Mouse (Mus musculus) heart, embryonic 16.5 days (tissue): ENCODE data around the gene Ccdc34. TPM values are rescaled to one million over a fixed set of nuclear protein-coding genes. Genes with fewer than 3 reads are reported as not detected.

Experiments used
- ATAC-seq: fragments of 200-750 bp; cut with Nextera tagmentation; replicated peaks from 2 replicates; pipeline ENCODE4 v1.8.0; 2017; ENCODE audit warnings: moderate number of reproducible peaks; ENCODE audit not compliant: insufficient read depth, low FRiP score; ENCODE audit errors: extremely low read depth
- H3K27ac ChIP-seq: fragments of 300-500 bp; sonication (generic); 2 replicates; pipeline ENCODE4 v1.5.1; 2014; ENCODE audit warnings: mild to moderate bottlenecking, low read length, control low read depth, moderate library complexity
- H3K27me3 ChIP-seq: fragments of 300-500 bp; sonication (generic); 2 replicates; pipeline ENCODE4 v1.6.1; 2014; ENCODE audit warnings: low read length, mixed read lengths; ENCODE audit not compliant: control insufficient read depth, insufficient read depth
- H3K36me3 ChIP-seq: fragments of 300-500 bp; sonication (generic); 2 replicates; pipeline ENCODE4 v1.6.1; 2014; ENCODE audit not compliant: control insufficient read depth, insufficient read depth
- H3K4me1 ChIP-seq: fragments of 300-500 bp; sonication (generic); 2 replicates; pipeline ENCODE4 v1.6.1; 2014; ENCODE audit warnings: low read length, mixed read lengths; ENCODE audit not compliant: control insufficient read depth, insufficient read depth
- H3K4me2 ChIP-seq: fragments of 300-500 bp; sonication (generic); 2 replicates; pipeline ENCODE4 v1.6.1; 2014; ENCODE audit warnings: low read depth, mild to moderate bottlenecking, control low read depth, low read length
- H3K4me3 ChIP-seq: fragments of 300-500 bp; sonication (generic); 2 replicates; pipeline ENCODE4 v1.5.1; 2014; ENCODE audit warnings: mild to moderate bottlenecking, control low read depth, low read length
- H3K9ac ChIP-seq: fragments of 300-500 bp; sonication (generic); 2 replicates; pipeline ENCODE4 v1.6.1; 2014; ENCODE audit warnings: low read length, control low read depth
- H3K9me3 ChIP-seq: fragments of 300-500 bp; sonication (generic); replicated peaks from 2 replicates; pipeline ENCODE4 v1.6.1; 2016; ENCODE audit warnings: low read length; ENCODE audit not compliant: control insufficient read depth
- WGBS: fragments of 180-500 bp; shearing (Covaris S2); extraction: QIAGEN DNeasy Blood & Tissue Kit; methylation state at CpG from one replicate; pipeline ENCODE4 v1.1.7; 2014; 5-methylcytosine and 5-hydroxymethylcytosine counted together
- polyA plus RNA-seq: library from polyadenylated mRNA; unstranded; fragments of >200 nt; fragmentation: Nextera tagmentation; extraction: Ambion mirVana; gene quantifications from 2 replicates; pipeline ENCODE4 v1.2.1, GENCODE M21; 2015

Gene Ccdc34
- polyA plus RNA-seq, 1 experiment from 2014 or later: 26.4 TPM

- 43% methylated on average over 5 of the region's 5 CpGs for WGBS
- H3K27ac ChIP-seq: peak overlapping the region; percentile 33; the same call in 1 of the 2 replicates
Measured at GRCm38 (mm10) chr2:110042861-110043760, 25.5 kb downstream of the Ccdc34 start.

GRCm38 (mm10) chr2:110058424-110058823, 40.8 kb downstream of the Ccdc34 start:
- WGBS: 67% methylated on average over 4 of the region's 4 CpGs
- Histone ChIP-seq H3K9me3 (no peaks in the 10 kb centered on the region), H3K4me3 (no peak overlapping the region), H3K4me2 (no peak overlapping the region), H3K9ac (no peak overlapping the region), H3K27ac (no peak overlapping the region), H3K27me3 (no peaks in the 10 kb centered on the region), H3K4me1 (0 out of 2 replicates have a peak, but pooled peaks cover 2% of the 10 kb centered on the region), H3K36me3 (no peaks in the 10 kb centered on the region)
- ATAC-seq: no peak

More at GRCm38 (mm10) chr2:110042861-110043760, 25.5 kb downstream of the Ccdc34 start:
- Histone ChIP-seq H3K9me3 (no peaks in the 10 kb centered on the region), H3K27me3 (no peaks in the 10 kb centered on the region), H3K9ac (no peak overlapping the region), H3K4me1 (peaks cover 5% of the 10 kb centered on the region; the same call in 1 of the 2 replicates), H3K4me2 (no peak overlapping the region), H3K36me3 (no peaks in the 10 kb centered on the region), H3K4me3 (no peak overlapping the region)
- peak; percentile 69; the same call in 1 of the 2 replicates for ATAC-seq

DNA sequence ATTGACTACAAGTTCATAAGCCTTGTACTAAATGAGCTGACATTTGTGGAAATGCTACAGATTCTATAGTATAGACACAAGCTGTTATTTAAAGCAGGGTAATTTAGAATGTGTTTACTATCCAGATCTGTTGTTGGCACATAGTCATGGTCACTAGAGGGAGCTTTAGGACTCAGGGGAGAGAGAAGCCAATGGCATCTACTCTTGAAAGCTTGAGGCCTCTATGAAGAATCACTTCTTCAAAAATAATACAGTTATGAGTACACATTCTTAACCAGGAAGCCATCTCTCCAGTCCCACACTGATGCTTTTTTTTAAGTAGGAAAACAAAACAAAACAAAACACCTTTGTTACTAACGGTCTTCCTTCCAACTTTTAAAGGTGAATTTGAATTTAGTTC, 45.5 kb downstream of the Ccdc34 start:
- no peak overlapping the region for H3K9ac ChIP-seq
- no peak overlapping the region for H3K27ac ChIP-seq
- no peaks in the 10 kb centered on the region for H3K36me3 ChIP-seq
- no peak for ATAC-seq
- H3K9me3 ChIP-seq: 0 out of 2 replicates have a peak, but pooled peaks cover 5% of the 10 kb centered on the region
- 0 out of 2 replicates have a peak, but pooled peaks cover 2% of the 10 kb centered on the region for H3K4me1 ChIP-seq
- H3K4me3 ChIP-seq: no peak overlapping the region
- H3K27me3 ChIP-seq: no peaks in the 10 kb centered on the region
- no peak overlapping the region for H3K4me2 ChIP-seq
- WGBS: 80% methylated on average over 1 of the region's 1 CpGs

DNA sequence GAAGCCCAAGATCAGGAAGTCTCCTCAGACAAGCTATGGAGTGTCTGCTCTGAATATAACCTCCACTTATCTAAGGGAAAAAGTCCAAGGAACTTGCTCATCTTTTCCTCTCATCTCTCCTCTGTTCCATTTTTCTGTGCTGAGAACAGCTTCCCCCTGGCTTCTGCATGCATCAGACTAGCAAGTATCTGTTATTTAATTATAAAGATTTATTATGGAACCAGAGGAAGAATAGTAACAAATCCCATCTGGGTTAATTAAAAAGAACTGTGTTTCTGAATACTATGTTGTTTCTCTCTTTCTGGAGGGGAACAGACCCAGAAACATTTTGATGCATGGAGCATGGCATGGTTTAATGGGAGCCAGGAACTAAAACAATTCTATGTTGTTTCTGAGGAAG, 51.3 kb downstream of the Ccdc34 start:
- no peaks in the 10 kb centered on the region for H3K27me3 ChIP-seq
- no peak for ATAC-seq
- H3K4me1 ChIP-seq: no peaks in the 10 kb centered on the region
- H3K4me3 ChIP-seq: no peak overlapping the region
- no peak overlapping the region for H3K9ac ChIP-seq
- H3K36me3 ChIP-seq: no peaks in the 10 kb centered on the region
- H3K4me2 ChIP-seq: no peak overlapping the region
- H3K27ac ChIP-seq: no peak overlapping the region
- H3K9me3 ChIP-seq: 0 out of 2 replicates have a peak, but pooled peaks cover 5% of the 10 kb centered on the region

DNA sequence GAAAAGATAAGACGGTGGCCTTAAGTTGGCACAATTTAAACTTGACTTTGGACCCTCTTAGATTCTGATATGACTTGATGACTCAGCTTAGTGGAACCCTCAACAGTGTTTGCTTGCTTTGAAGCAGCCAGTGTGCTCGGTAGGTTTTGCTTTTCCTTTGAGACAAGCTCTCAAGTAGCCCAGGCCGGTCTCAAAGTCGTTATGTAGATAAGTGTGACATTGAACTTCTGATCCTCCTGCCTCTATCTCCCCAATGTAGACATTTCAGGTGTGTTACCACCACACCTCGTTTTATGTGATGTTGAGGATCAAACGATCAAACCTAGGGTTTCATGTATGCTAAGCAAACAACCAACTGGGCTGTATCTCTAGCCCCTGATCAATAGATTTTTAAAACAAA, 55.4 kb downstream of the Ccdc34 start:
- ATAC-seq: no peak
- Histone ChIP-seq H3K4me1 (no peaks in the 10 kb centered on the region), H3K9me3 (no peaks in the 10 kb centered on the region), H3K9ac (no peak overlapping the region), H3K36me3 (no peaks in the 10 kb centered on the region), H3K4me3 (no peak overlapping the region), H3K27ac (no peak overlapping the region), H3K27me3 (no peaks in the 10 kb centered on the region), H3K4me2 (no peak overlapping the region)
- WGBS: 48% methylated on average over 6 of the region's 6 CpGs

GRCm38 (mm10) chr2:110074646-110075452, 57.2 kb downstream of the Ccdc34 start:
- 88% methylated on average over 6 of the region's 6 CpGs for WGBS

DNA sequence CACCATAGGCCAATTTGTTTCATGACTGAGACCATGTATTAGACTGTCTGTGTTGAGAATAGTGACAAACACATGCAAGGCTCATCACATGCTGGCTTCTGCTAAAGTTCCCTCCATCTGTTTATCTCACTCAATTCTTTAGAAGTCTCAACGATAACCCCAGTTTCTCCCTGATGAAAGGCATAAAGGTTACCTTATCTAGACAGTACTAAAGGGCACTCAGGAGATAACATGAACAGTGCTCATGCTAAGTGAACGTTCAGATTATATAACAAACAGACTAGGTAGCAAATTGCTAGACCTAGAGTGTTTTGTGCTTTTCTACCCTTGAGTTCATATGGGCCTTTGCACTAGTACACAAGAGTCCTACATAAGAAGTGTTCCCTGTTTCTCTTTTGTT, 59.6 kb downstream of the Ccdc34 start:
- ATAC-seq: no peak
- 25% methylated on average over 2 of the region's 2 CpGs for WGBS
- Histone ChIP-seq H3K4me1 (no peaks in the 10 kb centered on the region), H3K27me3 (no peaks in the 10 kb centered on the region), H3K9me3 (no peaks in the 10 kb centered on the region), H3K27ac (no peak overlapping the region), H3K4me3 (no peak overlapping the region), H3K36me3 (no peaks in the 10 kb centered on the region), H3K4me2 (no peak overlapping the region), H3K9ac (no peak overlapping the region)

More at GRCm38 (mm10) chr2:110074646-110075452, 57.2 kb downstream of the Ccdc34 start:
- Histone ChIP-seq H3K36me3 (no peaks in the 10 kb centered on the region), H3K9ac (no peak overlapping the region), H3K9me3 (no peaks in the 10 kb centered on the region), H3K4me2 (no peak overlapping the region), H3K4me1 (no peaks in the 10 kb centered on the region), H3K27ac (no peak overlapping the region), H3K27me3 (no peaks in the 10 kb centered on the region), H3K4me3 (no peak overlapping the region)
- ATAC-seq: no peak

- 53% methylated on average over 2 of the region's 2 CpGs for WGBS
Measured at GRCm38 (mm10) chr2:110077655-110078054, 60.0 kb downstream of the Ccdc34 start.

DNA sequence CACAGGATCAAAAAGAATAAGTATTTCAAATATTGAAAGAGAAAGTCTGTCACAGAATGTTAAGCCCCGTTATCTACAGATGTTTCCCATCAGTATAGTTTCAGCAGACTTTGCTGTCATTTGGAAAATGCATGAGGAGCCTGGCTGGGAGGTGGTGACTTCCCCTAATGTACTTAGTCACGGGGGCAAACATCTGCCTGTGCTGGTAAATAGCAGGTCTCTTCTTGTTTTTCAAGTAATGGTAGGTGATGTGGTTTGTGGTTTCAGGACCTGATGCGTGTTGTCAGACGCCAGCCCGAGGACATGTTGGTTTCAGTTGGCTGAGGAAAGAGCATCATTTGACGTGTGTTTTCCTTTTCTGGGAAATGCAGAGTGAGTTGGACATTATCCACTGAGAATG, 62.9 kb downstream of the Ccdc34 start:
- Histone ChIP-seq H3K4me2 (no peak overlapping the region), H3K9ac (no peak overlapping the region), H3K9me3 (no peaks in the 10 kb centered on the region), H3K4me1 (no peaks in the 10 kb centered on the region), H3K4me3 (no peak overlapping the region), H3K36me3 (no peaks in the 10 kb centered on the region), H3K27me3 (no peaks in the 10 kb centered on the region), H3K27ac (no peak overlapping the region)
- 66% methylated on average over 6 of the region's 6 CpGs for WGBS
- no peak for ATAC-seq

More at GRCm38 (mm10) chr2:110077655-110078054, 60.0 kb downstream of the Ccdc34 start:
- Histone ChIP-seq H3K27me3 (no peaks in the 10 kb centered on the region), H3K9ac (no peak overlapping the region), H3K4me2 (no peak overlapping the region), H3K4me3 (no peak overlapping the region), H3K27ac (no peak overlapping the region), H3K36me3 (no peaks in the 10 kb centered on the region), H3K9me3 (no peaks in the 10 kb centered on the region), H3K4me1 (no peaks in the 10 kb centered on the region)
- no peak for ATAC-seq
